Mouse (Mus musculus) midbrain, embryonic 10.5 days (tissue): ENCODE results near the gene Padi6. TPM values are rescaled to one million over a fixed set of nuclear protein-coding genes. Genes with fewer than 3 reads are reported as not detected.

ENCODE experiments used
- DNase-seq: peaks from one replicate; pipeline ENCODE4 v3.0.0-alpha.2; 2017; ENCODE audit warnings: low spot score
- H3K27ac ChIP-seq: fragments of 300-500 bp; sonication (generic); replicated peaks from 2 replicates; pipeline ENCODE4 v1.5.1; 2016; ENCODE audit warnings: mild to moderate bottlenecking
- H3K27me3 ChIP-seq: fragments of 300-500 bp; sonication (generic); 2 replicates; pipeline ENCODE4 v1.6.1; 2016; ENCODE audit warnings: low read depth, mild to moderate bottlenecking; ENCODE audit not compliant: poor library complexity, severe bottlenecking
- H3K36me3 ChIP-seq: fragments of 300-500 bp; sonication (generic); 2 replicates; pipeline ENCODE4 v1.6.1; 2016; ENCODE audit warnings: mild to moderate bottlenecking, moderate library complexity
- H3K4me1 ChIP-seq: fragments of 300-500 bp; sonication (generic); 2 replicates; pipeline ENCODE4 v1.6.1; 2016
- H3K4me3 ChIP-seq: fragments of 300-500 bp; sonication (generic); 2 replicates; pipeline ENCODE4 v1.5.1; 2016; ENCODE audit warnings: mild to moderate bottlenecking, moderate library complexity
- H3K9me3 ChIP-seq: fragments of 300-500 bp; sonication (generic); replicated peaks from 2 replicates; pipeline ENCODE4 v1.6.1; 2016; ENCODE audit warnings: mild to moderate bottlenecking
- WGBS: fragments of 180-500 bp; shearing (Covaris S2); methylation state at CpG from one replicate; pipeline ENCODE4 v1.1.7; 2016; 5-methylcytosine and 5-hydroxymethylcytosine counted together
- microRNA-seq: library from miRNA; unstranded; fragments of <30 nt; microRNA quantifications from one replicate; pipeline ENCODE4, GENCODE M21; 2017
- polyA plus RNA-seq: library from polyadenylated mRNA; unstranded; fragments of >200 nt; fragmentation: Nextera tagmentation; extraction: Ambion mirVana; gene quantifications from 2 replicates; pipeline ENCODE4 v1.2.1, GENCODE M21; 2016

The Padi6 gene
- polyA plus RNA-seq, 1 experiment from 2014 or later, result 0.05 TPM

DNA sequence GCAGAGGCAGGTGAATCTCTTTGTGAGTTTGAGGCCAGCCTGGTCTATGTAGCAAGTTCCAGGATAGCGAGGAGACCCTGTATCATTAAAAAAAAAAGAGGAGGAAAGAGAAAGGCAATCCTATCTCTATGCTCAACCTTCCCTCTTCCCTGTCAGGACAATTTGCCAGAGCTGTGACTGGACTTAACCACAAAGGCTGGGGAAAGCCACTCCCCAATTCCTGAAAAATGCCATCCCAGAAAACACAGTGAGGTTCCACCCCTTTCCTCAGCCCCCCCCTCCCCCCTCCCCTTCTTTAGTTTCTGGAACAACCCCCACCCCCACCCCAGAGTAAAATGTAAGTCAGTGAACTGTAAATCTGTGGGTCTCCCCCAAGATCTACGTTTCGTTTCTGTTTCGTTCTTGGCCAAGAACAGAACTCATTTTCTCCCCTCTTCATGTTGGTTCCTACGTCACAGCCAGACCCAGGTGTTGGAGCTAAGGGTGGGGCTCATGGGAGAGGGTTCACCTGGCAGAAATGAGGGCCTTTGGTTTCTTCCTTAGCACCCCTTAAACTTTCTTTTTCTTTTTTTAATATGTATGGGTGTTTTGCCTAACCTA is 53.5 kb downstream of the Padi6 start:
- no peaks in the 10 kb centered on the region for H3K9me3 ChIP-seq
- H3K27me3 ChIP-seq, result 0 out of 2 replicates have a peak, but pooled peaks cover 6% of the 10 kb centered on the region
- 88% methylated on average over 5 of the region's 5 CpGs for WGBS
- DNase-seq, result no peak
- no peak overlapping the region for H3K27ac ChIP-seq
- H3K4me3 ChIP-seq, result no peak overlapping the region
- H3K36me3 ChIP-seq, result no peaks in the 10 kb centered on the region
- peaks cover 32% of the 10 kb centered on the region for H3K4me1 ChIP-seq

- Histone ChIP-seq H3K4me1 (peaks cover 37% of the 10 kb centered on the region), H3K36me3 (no peaks in the 10 kb centered on the region), H3K27me3 (0 out of 2 replicates have a peak, but pooled peaks cover 6% of the 10 kb centered on the region), H3K4me3 (no peak overlapping the region), H3K27ac (0 out of 2 replicates have a peak overlapping the region, but pooled peaks have one; percentile 17), H3K9me3 (no peaks in the 10 kb centered on the region)
- no peak for DNase-seq
- 75% methylated on average over 12 of the region's 12 CpGs for WGBS
These were observed 54.2 kb downstream of the Padi6 start for GRCm38 (mm10) chr4:140688044-140688825.

DNA sequence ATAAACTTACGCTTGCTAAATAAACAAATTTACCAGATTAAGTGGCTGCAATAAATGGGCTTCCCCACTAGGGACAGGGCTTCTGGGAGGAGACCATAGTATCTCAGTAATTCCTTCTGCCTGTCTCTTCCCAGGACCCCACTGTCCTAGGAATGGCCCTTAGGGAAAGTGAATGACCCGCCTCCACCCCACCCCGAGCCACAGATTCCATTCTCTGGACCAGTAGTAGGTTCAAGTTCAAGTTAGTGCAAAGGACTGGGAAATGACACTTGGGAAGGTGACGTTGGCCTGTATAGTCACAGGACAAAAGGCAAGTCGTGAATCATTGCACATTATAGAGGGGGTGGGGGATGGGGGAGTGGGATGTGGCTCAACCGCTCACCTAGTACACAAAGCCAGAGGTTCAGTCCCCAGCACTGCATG is 57.6 kb downstream of the Padi6 start:
- peaks cover 26% of the 10 kb centered on the region for H3K4me1 ChIP-seq
- H3K27me3 ChIP-seq, result no peaks in the 10 kb centered on the region
- H3K4me3 ChIP-seq, result no peak overlapping the region
- H3K36me3 ChIP-seq, result no peaks in the 10 kb centered on the region
- no peak for DNase-seq
- no peaks in the 10 kb centered on the region for H3K9me3 ChIP-seq
- H3K27ac ChIP-seq, result 0 out of 2 replicates have a peak overlapping the region, but pooled peaks have one; percentile 4
- WGBS, result 64% methylated on average over 6 of the region's 6 CpGs

DNA sequence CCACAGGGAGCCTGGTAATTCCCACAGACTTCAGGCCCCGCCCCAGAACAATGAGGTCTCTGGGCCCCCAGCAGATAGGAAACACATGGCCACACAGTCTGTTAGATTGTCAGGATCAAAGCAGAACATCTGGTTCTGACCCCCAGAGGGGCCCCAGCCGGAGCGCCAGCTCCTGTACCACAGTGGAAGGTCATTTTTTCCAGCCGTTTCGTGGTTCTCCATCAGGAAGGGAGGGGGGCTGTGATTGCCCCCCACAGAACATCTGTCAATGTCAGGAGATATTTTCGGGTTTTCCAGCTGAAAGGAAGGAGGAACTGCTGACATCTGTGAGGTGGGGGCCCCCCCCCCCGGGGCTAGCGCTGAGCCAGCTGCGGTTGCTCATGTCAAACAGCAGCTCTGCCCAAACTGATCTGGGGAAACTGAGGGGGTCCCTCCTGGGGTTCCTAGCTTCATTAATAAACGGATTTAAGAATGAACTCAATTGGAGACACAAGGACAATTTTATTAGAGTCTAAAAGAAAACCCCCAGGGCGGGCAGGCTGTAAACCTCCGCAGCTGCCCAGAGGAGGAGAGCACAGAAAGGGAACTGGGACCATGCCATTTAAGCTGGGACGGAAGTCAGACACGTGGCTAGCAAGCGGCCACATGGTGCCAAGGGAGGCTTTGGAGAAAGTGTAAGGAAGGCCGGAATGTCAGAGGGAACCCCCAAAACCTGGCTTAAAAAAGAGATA is 58.1 kb downstream of the Padi6 start:
- no peaks in the 10 kb centered on the region for H3K27me3 ChIP-seq
- peaks cover 31% of the 10 kb centered on the region for H3K4me1 ChIP-seq
- H3K4me3 ChIP-seq, result no peak overlapping the region
- H3K9me3 ChIP-seq, result no peaks in the 10 kb centered on the region
- WGBS, result 34% methylated on average over 16 of the region's 16 CpGs
- H3K27ac ChIP-seq, result peak overlapping the region; percentile 56; the same call in 1 of the 2 replicates
- H3K36me3 ChIP-seq, result no peaks in the 10 kb centered on the region
- DNase-seq, result peak; percentile 49

DNA sequence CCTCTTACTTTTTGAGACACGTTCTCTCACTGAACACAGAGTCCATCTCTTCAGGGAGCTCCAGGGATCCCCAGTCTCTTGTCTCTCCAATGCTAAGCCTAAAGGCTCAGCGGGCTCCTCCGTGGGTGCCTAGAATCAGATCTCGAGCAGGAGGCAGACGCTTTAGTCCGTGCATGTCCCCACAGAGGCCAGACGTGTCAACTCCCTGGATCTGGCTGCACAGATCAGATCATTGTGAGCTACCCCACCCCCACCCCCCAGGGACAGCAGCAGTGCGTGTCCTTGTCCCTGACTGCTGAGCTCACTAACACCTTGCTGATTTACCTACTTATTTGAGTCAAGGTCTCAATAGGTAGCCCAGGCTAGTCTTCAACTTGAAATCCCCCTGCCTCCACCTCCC is 58.8 kb downstream of the Padi6 start:
- 47% methylated on average over 8 of the region's 8 CpGs for WGBS
- no peak overlapping the region for H3K4me3 ChIP-seq
- no peaks in the 10 kb centered on the region for H3K9me3 ChIP-seq
- H3K4me1 ChIP-seq, result peaks cover 31% of the 10 kb centered on the region
- H3K27me3 ChIP-seq, result no peaks in the 10 kb centered on the region
- DNase-seq, result no peak
- H3K36me3 ChIP-seq, result no peaks in the 10 kb centered on the region
- peak overlapping the region; percentile 49; the same call in 1 of the 2 replicates for H3K27ac ChIP-seq

- WGBS, result 71% methylated on average over 8 of the region's 8 CpGs
- Histone ChIP-seq H3K27ac (no peak overlapping the region), H3K9me3 (no peaks in the 10 kb centered on the region), H3K4me1 (peaks cover 27% of the 10 kb centered on the region), H3K36me3 (no peaks in the 10 kb centered on the region), H3K27me3 (no peaks in the 10 kb centered on the region), H3K4me3 (no peak overlapping the region)
- no peak for DNase-seq
These were observed 61.6 kb downstream of the Padi6 start for GRCm38 (mm10) chr4:140680731-140681397.

- H3K4me3 ChIP-seq, result peak overlapping the region; percentile 8; the same call in 1 of the 2 replicates
- 27% methylated on average over 17 of the region's 18 CpGs for WGBS
These were observed 62.6 kb downstream of the Padi6 start for GRCm38 (mm10) chr4:140679723-140680380.

DNA sequence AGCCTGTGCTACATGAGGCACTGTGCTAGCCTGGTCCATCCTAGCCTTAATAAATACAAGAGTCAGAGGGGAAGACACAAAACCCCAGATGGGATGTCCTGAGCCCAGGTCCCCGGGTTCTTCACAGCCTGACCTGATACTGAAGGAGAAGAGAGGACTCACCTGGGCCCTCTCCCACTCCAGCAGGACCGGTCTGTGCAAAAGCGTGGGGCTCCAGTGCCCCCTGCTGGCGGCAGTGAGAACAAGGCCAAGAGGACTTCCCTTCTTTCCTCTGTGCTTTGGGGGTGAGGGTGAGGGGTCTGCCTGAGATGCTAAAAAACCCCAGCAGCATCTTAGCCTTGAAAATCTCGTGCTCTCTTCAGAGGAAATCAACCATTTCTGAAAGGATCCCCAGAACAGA is 63.4 kb downstream of the Padi6 start:
- peaks cover 17% of the 10 kb centered on the region for H3K4me1 ChIP-seq
- no peaks in the 10 kb centered on the region for H3K36me3 ChIP-seq
- no peak overlapping the region for H3K4me3 ChIP-seq
- no peak overlapping the region for H3K27ac ChIP-seq
- 12% methylated on average over 5 of the region's 5 CpGs for WGBS
- no peaks in the 10 kb centered on the region for H3K27me3 ChIP-seq
- no peaks in the 10 kb centered on the region for H3K9me3 ChIP-seq
- peak; percentile 67 for DNase-seq

More at GRCm38 (mm10) chr4:140679723-140680380, 62.6 kb downstream of the Padi6 start:
- Histone ChIP-seq H3K4me1 (peaks cover 22% of the 10 kb centered on the region), H3K9me3 (no peaks in the 10 kb centered on the region), H3K27me3 (no peaks in the 10 kb centered on the region), H3K27ac (peak overlapping the region; percentile 43; the same call in 1 of the 2 replicates), H3K36me3 (no peaks in the 10 kb centered on the region)
- DNase-seq, result peak; percentile 77

Small RNA genes lying within 50 kb of the gene (microRNA-seq; reads per million reads assigned to microRNA genes)
- gene Gm23045 (not detected), gene Gm25951 (not detected)

Other genes starting within 250 kb of the Padi6 start
- 25.1 and 32.4 TPM in 2 replicates for gene Arhgef10l, start 76.6 kb downstream of the Padi6 start, polyA plus RNA-seq
- 32.6 and 35.2 TPM in 2 replicates for gene Rcc2, start 42.1 kb downstream of the Padi6 start, polyA plus RNA-seq
- gene Padi4, start 31.6 kb upstream of the Padi6 start, polyA plus RNA-seq, result 0.54 and 0.55 TPM in 2 replicates
- 0.10 and 0.15 TPM in 2 replicates for gene Padi3, start 68.0 kb upstream of the Padi6 start, polyA plus RNA-seq
- 0.04 and 0.06 TPM in 2 replicates for gene Padi1, start 103.1 kb upstream of the Padi6 start, polyA plus RNA-seq
- gene Padi2, start 163.7 kb upstream of the Padi6 start, polyA plus RNA-seq, result 0.15 and 1.4 TPM in 2 replicates
- gene Sdhb, start 218.6 kb upstream of the Padi6 start, polyA plus RNA-seq, result 429 and 455 TPM in 2 replicates
- gene Atp13a2, start 244.2 kb upstream of the Padi6 start, polyA plus RNA-seq, result 42.5 and 56.5 TPM in 2 replicates